Mouse (Mus musculus) heart, adult 18-20 months (tissue): ENCODE results near the gene Lrrtm3. TPM values are rescaled to one million over a fixed set of nuclear protein-coding genes. Genes with fewer than 3 reads are reported as not detected.

ENCODE experiments used
- DNase-seq, 2 experiments: peaks; one replicate each; pipeline ENCODE4 v3.0.0; 2021 to 2022; ENCODE audit warnings: mixed read lengths in 1 of 2
- total RNA-seq, 2 experiments: library from RNA; stranded (reverse); gene quantifications; 2 replicates each; pipeline ENCODE4 v1.2.3; 2021

The Lrrtm3 gene
- total RNA-seq, 2 experiments from 2014 or later, result 0.18 TPM; not detected in 1

- no peak for DNase-seq
Measured at GRCm38 (mm10) chr10:64041892-64042291, 48.2 kb downstream of the Lrrtm3 start.

GRCm38 (mm10) chr10:64041218-64041617 is 48.9 kb downstream of the Lrrtm3 start:
- DNase-seq, result no peak

- DNase-seq, result peak in 1 of 2 experiments; percentile 50
Measured at GRCm38 (mm10) chr10:64039760-64040535, 50.1 kb downstream of the Lrrtm3 start.

- DNase-seq, result no peak
Measured at GRCm38 (mm10) chr10:64030901-64031300, 59.2 kb downstream of the Lrrtm3 start.

- DNase-seq, result peak in 1 of 2 experiments; percentile 3
Measured at GRCm38 (mm10) chr10:64023340-64023739, 66.7 kb downstream of the Lrrtm3 start.

GRCm38 (mm10) chr10:64020347-64020746 is 69.7 kb downstream of the Lrrtm3 start:
- no peak for DNase-seq

- DNase-seq, result no peak
Measured at GRCm38 (mm10) chr10:64001996-64002395, 88.1 kb downstream of the Lrrtm3 start.

- no peak for DNase-seq
Measured at GRCm38 (mm10) chr10:64001531-64001930, 88.5 kb downstream of the Lrrtm3 start.

GRCm38 (mm10) chr10:63994251-63994650 is 95.8 kb downstream of the Lrrtm3 start:
- no peak for DNase-seq

GRCm38 (mm10) chr10:63985576-63985975 is 104.5 kb downstream of the Lrrtm3 start:
- no peak for DNase-seq

GRCm38 (mm10) chr10:63979410-63979809 is 110.7 kb downstream of the Lrrtm3 start:
- no peak for DNase-seq

- DNase-seq, result no peak
Measured at GRCm38 (mm10) chr10:63978969-63979368, 111.1 kb downstream of the Lrrtm3 start.

- no peak for DNase-seq
Measured at GRCm38 (mm10) chr10:63978535-63978934, 111.5 kb downstream of the Lrrtm3 start.

- DNase-seq, result no peak
Measured at GRCm38 (mm10) chr10:63978101-63978500, 112.0 kb downstream of the Lrrtm3 start.

GRCm38 (mm10) chr10:63972300-63972699 is 117.8 kb downstream of the Lrrtm3 start:
- no peak for DNase-seq

GRCm38 (mm10) chr10:63954308-63954930 is 135.7 kb downstream of the Lrrtm3 start:
- peak; percentile 72 to 85 for DNase-seq

- no peak for DNase-seq
Measured at GRCm38 (mm10) chr10:63951481-63951880, 138.6 kb downstream of the Lrrtm3 start.

- DNase-seq, result peak; percentile 29 to 38
Measured at GRCm38 (mm10) chr10:63950867-63951266, 139.2 kb downstream of the Lrrtm3 start.

- no peak for DNase-seq
Measured at GRCm38 (mm10) chr10:63947266-63947665, 142.8 kb downstream of the Lrrtm3 start.

- no peak for DNase-seq
Measured at GRCm38 (mm10) chr10:63945534-63945933, 144.5 kb downstream of the Lrrtm3 start.

- DNase-seq, result no peak
Measured at GRCm38 (mm10) chr10:63933946-63934345, 156.1 kb downstream of the Lrrtm3 start.

- DNase-seq, result no peak
Measured at GRCm38 (mm10) chr10:63927334-63927733, 162.7 kb downstream of the Lrrtm3 start, which contains the start of gene Gm10118. Gene Gm10118, minus strand, starts transcription at chr10:63927434.

GRCm38 (mm10) chr10:63908878-63909277 is 181.2 kb downstream of the Lrrtm3 start:
- no peak for DNase-seq

GRCm38 (mm10) chr10:63899891-63900290 is 190.2 kb downstream of the Lrrtm3 start:
- no peak for DNase-seq
